Mouse (Mus musculus): Measurements from ENCODE around the gene Hyou1. TPM values are rescaled to one million over a fixed set of nuclear protein-coding genes. Genes with fewer than 3 reads are reported as not detected.

Hyou1 gene
- polyA plus RNA-seq, 1 experiment from 2014 or later = 18.5 TPM

GRCm38 (mm10) chr9:44432577-44433185, 53.4 kb downstream of the Hyou1 start:
- DNase-seq (ENCODE audit: low spot score) = no peak
- H3K4me3 ChIP-seq (ENCODE audit: low read depth, low read length) = no peak overlapping the region
- H3K36me3 ChIP-seq (ENCODE audit: control insufficient read depth, insufficient read depth, low read length) = no peaks in the 10 kb centered on the region
- H3K4me2 ChIP-seq (replicated peaks; ENCODE audit: low read depth) = no peak overlapping the region
- 44% methylated on average over 5 of the region's 5 CpGs for WGBS
- no peaks in the 10 kb centered on the region for H3K9me3 ChIP-seq (ENCODE audit: control insufficient read depth, low read length)
- H3K4me1 ChIP-seq (replicated peaks; ENCODE audit: control insufficient read depth, insufficient read depth) = no peaks in the 10 kb centered on the region
- H3K9ac ChIP-seq (ENCODE audit: low read length) = no peak overlapping the region
- ATAC-seq (ENCODE audit: low FRiP score, low TSS enrichment) = no peak
- no peak overlapping the region for H3K27ac ChIP-seq (replicated peaks)
- H3K27me3 ChIP-seq (ENCODE audit: control insufficient read depth, insufficient read depth, low read length) = no peaks in the 10 kb centered on the region
- TF ChIP-seq EP300 (optimal IDR thresholded peaks at IDR 0.05) = no peak
- TF ChIP-seq CTCF (IDR thresholded peaks at IDR 0.05; ENCODE audit: low read depth) = no peak

- Histone ChIP-seq H3K9ac (ENCODE audit: low read length) (no peak overlapping the region), H3K9me3 (ENCODE audit: control insufficient read depth, low read length) (no peaks in the 10 kb centered on the region), H3K36me3 (ENCODE audit: control insufficient read depth, insufficient read depth, low read length) (no peaks in the 10 kb centered on the region), H3K27me3 (ENCODE audit: control insufficient read depth, insufficient read depth, low read length) (no peaks in the 10 kb centered on the region), H3K4me1 (replicated peaks; ENCODE audit: control insufficient read depth, insufficient read depth) (no peaks in the 10 kb centered on the region), H3K4me3 (ENCODE audit: low read depth, low read length) (no peak overlapping the region), H3K27ac (replicated peaks) (no peak overlapping the region), H3K4me2 (replicated peaks; ENCODE audit: low read depth) (no peak overlapping the region)
- WGBS = 74% methylated on average over 6 of the region's 6 CpGs
- TF ChIP-seq CTCF (IDR thresholded peaks at IDR 0.05; ENCODE audit: low read depth) = no peak
- ATAC-seq (ENCODE audit: low FRiP score, low TSS enrichment) (no peak), DNase-seq (ENCODE audit: low spot score) (no peak)
Observed at GRCm38 (mm10) chr9:44435747-44436146, 56.5 kb downstream of the Hyou1 start.

- Histone ChIP-seq H3K27me3 (ENCODE audit: control insufficient read depth, insufficient read depth, low read length) (no peaks in the 10 kb centered on the region), H3K4me3 (ENCODE audit: low read depth, low read length) (no peak within 1 kb of the TSS), H3K36me3 (ENCODE audit: control insufficient read depth, insufficient read depth, low read length) (no peaks in the 10 kb centered on the region), H3K9me3 (ENCODE audit: control insufficient read depth, low read length) (no peaks in the 10 kb centered on the region), H3K4me2 (replicated peaks; ENCODE audit: low read depth) (no peak within 1 kb of the TSS), H3K4me1 (replicated peaks; ENCODE audit: control insufficient read depth, insufficient read depth) (no peaks in the 10 kb centered on the region), H3K9ac (ENCODE audit: low read length) (no peak within 1 kb of the TSS), H3K27ac (replicated peaks) (no peak within 1 kb of the TSS)
- 69% methylated on average over 19 of the region's 19 CpGs for WGBS
- ATAC-seq (ENCODE audit: low FRiP score, low TSS enrichment) (no peak), DNase-seq (ENCODE audit: low spot score) (no peak)
- TF ChIP-seq EP300 (optimal IDR thresholded peaks at IDR 0.05) = no peak
- no peak for TF ChIP-seq CTCF (IDR thresholded peaks at IDR 0.05; ENCODE audit: low read depth)
Observed at GRCm38 (mm10) chr9:44440961-44441360, 61.7 kb downstream of the Hyou1 start, which contains the start of gene Foxr1. TSS of gene Foxr1 (minus strand) at chr9:44441136.

Small RNAs within 50 kb of the gene (microRNA-seq; reads per million reads assigned to microRNA genes)
- gene Gm44335 (not detected), gene Mir7085 (not detected)

Other genes with a start within 250 kb of the Hyou1 start
- gene Mcam, start 245.0 kb upstream of the Hyou1 start, polyA plus RNA-seq (2015; fragmentation: Nextera tagmentation; extraction: Ambion mirVana) = 43.9 and 44.5 TPM in 2 replicates
- 4.9 and 5.7 TPM in 2 replicates for gene Cbl, start 145.4 kb upstream of the Hyou1 start, polyA plus RNA-seq (2015; fragmentation: Nextera tagmentation; extraction: Ambion mirVana)
- not detected in 2 replicates for gene Ccdc153, start 138.8 kb upstream of the Hyou1 start, polyA plus RNA-seq (2015; fragmentation: Nextera tagmentation; extraction: Ambion mirVana)
- 0.08 and 0.13 TPM in 2 replicates for gene Pdzd3, start 128.0 kb upstream of the Hyou1 start, polyA plus RNA-seq (2015; fragmentation: Nextera tagmentation; extraction: Ambion mirVana)
- gene Nlrx1, start 110.9 kb upstream of the Hyou1 start, polyA plus RNA-seq (2015; fragmentation: Nextera tagmentation; extraction: Ambion mirVana) = 9.2 and 10.7 TPM in 2 replicates
- 1.4 TPM in 2 replicates for gene Abcg4, start 90.9 kb upstream of the Hyou1 start, polyA plus RNA-seq (2015; fragmentation: Nextera tagmentation; extraction: Ambion mirVana)
- 8.9 and 9.4 TPM in 2 replicates for gene Hinfp, start 73.8 kb upstream of the Hyou1 start, polyA plus RNA-seq (2015; fragmentation: Nextera tagmentation; extraction: Ambion mirVana)
- gene C2cd2l, start 59.2 kb upstream of the Hyou1 start, polyA plus RNA-seq (2015; fragmentation: Nextera tagmentation; extraction: Ambion mirVana) = 7.4 and 7.5 TPM in 2 replicates
- gene Dpagt1, start 53.5 kb upstream of the Hyou1 start, polyA plus RNA-seq (2015; fragmentation: Nextera tagmentation; extraction: Ambion mirVana) = 26.9 and 27.8 TPM in 2 replicates
- 78.7 and 93.6 TPM in 2 replicates for gene H2afx, start 44.8 kb upstream of the Hyou1 start, polyA plus RNA-seq (2015; fragmentation: Nextera tagmentation; extraction: Ambion mirVana)
- 68.8 and 71.5 TPM in 2 replicates for gene Hmbs, start 35.3 kb upstream of the Hyou1 start, polyA plus RNA-seq (2015; fragmentation: Nextera tagmentation; extraction: Ambion mirVana)
- gene Vps11, start 17.8 kb upstream of the Hyou1 start, polyA plus RNA-seq (2015; fragmentation: Nextera tagmentation; extraction: Ambion mirVana) = 15.8 and 18.2 TPM in 2 replicates
- 18.1 and 18.4 TPM in 2 replicates for gene Slc37a4, start 17.4 kb downstream of the Hyou1 start, polyA plus RNA-seq (2015; fragmentation: Nextera tagmentation; extraction: Ambion mirVana)
- gene Rps25, start 27.6 kb downstream of the Hyou1 start, polyA plus RNA-seq (2015; fragmentation: Nextera tagmentation; extraction: Ambion mirVana) = 2,137 and 2,228 TPM in 2 replicates
- gene Trappc4, start 28.1 kb downstream of the Hyou1 start, polyA plus RNA-seq (2015; fragmentation: Nextera tagmentation; extraction: Ambion mirVana) = 95.9 and 97.6 TPM in 2 replicates
- 16.4 and 16.6 TPM in 2 replicates for gene Ccdc84, start 39.1 kb downstream of the Hyou1 start, polyA plus RNA-seq (2015; fragmentation: Nextera tagmentation; extraction: Ambion mirVana)
- 0.05 TPM in 1 of 2 replicates, not detected in the other for gene Foxr1, start 61.6 kb downstream of the Hyou1 start, polyA plus RNA-seq (2015; fragmentation: Nextera tagmentation; extraction: Ambion mirVana)
- gene Upk2, start 75.5 kb downstream of the Hyou1 start, polyA plus RNA-seq (2015; fragmentation: Nextera tagmentation; extraction: Ambion mirVana) = 5.4 and 7.0 TPM in 2 replicates
- gene Bcl9l, start 103.3 kb downstream of the Hyou1 start, polyA plus RNA-seq (2015; fragmentation: Nextera tagmentation; extraction: Ambion mirVana) = 5.2 and 6.1 TPM in 2 replicates
- 0.13 and 0.21 TPM in 2 replicates for gene Cxcr5, start 182.4 kb downstream of the Hyou1 start, polyA plus RNA-seq (2015; fragmentation: Nextera tagmentation; extraction: Ambion mirVana)
- 7.9 and 10.4 TPM in 2 replicates for gene Ddx6, start 225.4 kb downstream of the Hyou1 start, polyA plus RNA-seq (2015; fragmentation: Nextera tagmentation; extraction: Ambion mirVana)

Measured in stomach, postnatal 0 days (tissue).